Mouse (Mus musculus) heart, embryonic 14.5 days (tissue): ENCODE measurements around the gene Bhlhe41. TPM values are rescaled to one million over a fixed set of nuclear protein-coding genes. Genes with fewer than 3 reads are reported as not detected.

Source experiments
- ATAC-seq: fragments of 200-750 bp; cut with Nextera tagmentation; 2 replicates; pipeline ENCODE4 v1.8.0; 2017; ENCODE audit warnings: low read depth, moderate TSS enrichment; ENCODE audit not compliant: insufficient number of reproducible peaks, insufficient read depth, low FRiP score
- H3K27ac ChIP-seq, 2 experiments: fragments of 200-500 bp in 1 of 2; fragments of 300-500 bp in 1 of 2; sonication (generic) in 1 of 2; replicated peaks in 1 of 2; 2 replicates each; pipeline ENCODE4 v1.5.1; 2012 to 2014; ENCODE audit warnings: low read depth in 2 of 2, low read length in 2 of 2, control low read depth in 1 of 2, mild to moderate bottlenecking in 1 of 2, mixed read lengths in 1 of 2; ENCODE audit not compliant: control insufficient read depth in 1 of 2, insufficient read depth in 1 of 2
- H3K27me3 ChIP-seq: fragments of 300-500 bp; sonication (generic); 2 replicates; pipeline ENCODE4 v1.6.1; 2014; ENCODE audit warnings: mild to moderate bottlenecking, low read length, control low read depth; ENCODE audit not compliant: control insufficient read depth, insufficient read depth
- H3K36me3 ChIP-seq: fragments of 300-500 bp; sonication (generic); 2 replicates; pipeline ENCODE4 v1.6.1; 2014; ENCODE audit warnings: mild to moderate bottlenecking, control low read depth, low read length, mixed read lengths; ENCODE audit not compliant: control insufficient read depth, insufficient read depth
- H3K4me1 ChIP-seq, 2 experiments: fragments of 200-500 bp in 1 of 2; fragments of 300-500 bp in 1 of 2; sonication (generic) in 1 of 2; 2 replicates each; pipeline ENCODE4 v1.6.1; 2012 to 2014; ENCODE audit warnings: low read length in 2 of 2, control low read depth in 1 of 2, mixed read lengths in 1 of 2; ENCODE audit not compliant: control insufficient read depth in 2 of 2, insufficient read depth in 2 of 2
- H3K4me2 ChIP-seq: fragments of 300-500 bp; sonication (generic); 2 replicates; pipeline ENCODE4 v1.6.1; 2014; ENCODE audit warnings: mild to moderate bottlenecking, low read length
- H3K4me3 ChIP-seq, 2 experiments: fragments of 200-500 bp in 1 of 2; fragments of 300-500 bp in 1 of 2; sonication (generic) in 1 of 2; 2 replicates each; pipeline ENCODE4 v1.5.1; 2012 to 2014; ENCODE audit warnings: low read length in 2 of 2, mild to moderate bottlenecking in 2 of 2, control low read depth in 1 of 2, low read depth in 1 of 2, moderate library complexity in 1 of 2; ENCODE audit not compliant: control insufficient read depth in 1 of 2, insufficient read depth in 1 of 2
- H3K9ac ChIP-seq: fragments of 300-500 bp; sonication (generic); 2 replicates; pipeline ENCODE4 v1.6.1; 2014; ENCODE audit warnings: mild to moderate bottlenecking, low read length
- H3K9me3 ChIP-seq: fragments of 300-500 bp; sonication (generic); 2 replicates; pipeline ENCODE4 v1.6.1; 2016; ENCODE audit warnings: low read length, control low read depth; ENCODE audit not compliant: control insufficient read depth
- WGBS: fragments of 180-500 bp; shearing (Covaris S2); extraction: QIAGEN DNeasy Blood & Tissue Kit; methylation state at CpG from one replicate; pipeline ENCODE4 v1.1.7; 2014; 5-methylcytosine and 5-hydroxymethylcytosine counted together
- polyA plus RNA-seq: library from polyadenylated mRNA; unstranded; fragments of >200 nt; fragmentation: Nextera tagmentation; extraction: Ambion mirVana; gene quantifications from 2 replicates; pipeline ENCODE4 v1.2.1, GENCODE M21; 2014

Bhlhe41 gene
- polyA plus RNA-seq, result 6.6 and 8.6 TPM in 2 replicates

DNA sequence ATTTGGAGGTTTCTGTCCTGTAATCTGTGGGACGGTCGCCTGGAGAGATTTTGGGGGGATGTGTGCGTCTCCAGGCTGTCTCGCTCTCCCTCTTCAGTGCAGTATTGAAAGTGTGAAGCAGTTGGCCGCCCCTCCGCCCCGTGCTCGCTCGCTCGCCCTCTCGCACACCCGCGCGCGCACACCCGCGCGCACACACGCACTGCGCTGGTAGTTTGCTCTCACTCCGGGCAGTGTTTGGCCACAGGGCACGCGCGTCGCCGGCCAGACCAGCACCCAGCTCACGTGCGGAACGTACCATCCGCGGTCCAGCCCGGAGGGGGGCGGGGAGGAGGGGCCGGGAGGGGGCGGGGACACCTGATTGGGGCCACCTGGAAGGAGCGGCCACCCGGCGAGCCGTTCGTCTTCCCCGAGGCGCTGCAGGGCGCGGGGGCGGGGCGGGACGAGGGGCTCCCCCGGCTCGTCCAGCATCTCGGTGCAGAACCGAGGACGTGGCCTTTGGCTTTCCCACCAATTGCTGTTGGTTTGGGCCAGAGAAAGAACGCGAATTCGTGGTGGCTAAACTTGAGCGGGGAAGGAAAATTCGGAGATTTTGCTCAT lies at the start of gene Bhlhe41:
Gene Bhlhe41 (minus strand): TSS at position 270 of the 597 bp plus-strand sequence.
- no peaks in the 10 kb centered on the region for H3K36me3 ChIP-seq
- no peaks in the 10 kb centered on the region for H3K9me3 ChIP-seq
- peaks cover 4 to 29% of the 10 kb centered on the region in 2 experiments; a peak in 3 of 4 replicates for H3K4me1 ChIP-seq
- H3K27ac ChIP-seq, result peak within 1 kb of the TSS; percentile 87 to 91
- H3K4me2 ChIP-seq, result peak within 1 kb of the TSS; percentile 99
- ATAC-seq, result peak; percentile 57
- H3K4me3 ChIP-seq, result peak within 1 kb of the TSS; percentile 63 to 74
- 1% methylated on average over 55 of the region's 57 CpGs for WGBS
- H3K9ac ChIP-seq, result peak within 1 kb of the TSS; percentile 89
- peaks cover 8% of the 10 kb centered on the region for H3K27me3 ChIP-seq

DNA sequence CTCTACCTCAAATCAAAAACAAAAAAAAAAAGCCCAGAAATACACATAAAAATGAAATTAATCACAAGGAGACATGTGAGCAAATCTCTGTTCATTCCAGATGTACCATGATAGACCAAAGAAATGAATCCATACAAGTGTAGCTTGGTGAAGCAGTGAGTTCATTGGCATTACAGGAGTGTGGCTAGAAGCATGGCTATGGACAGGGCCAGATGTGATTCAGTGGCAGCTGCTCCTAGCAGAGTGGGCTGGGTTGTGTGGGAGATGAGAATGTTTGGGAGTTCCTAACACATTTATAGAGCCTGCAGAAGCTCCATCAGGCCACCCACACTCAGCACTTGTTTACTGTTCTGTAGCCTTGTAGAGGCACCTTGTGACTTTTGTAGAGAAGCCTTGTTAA lies 46.9 kb upstream of the Bhlhe41 start:
- no peaks in the 10 kb centered on the region for H3K27me3 ChIP-seq
- ATAC-seq, result no peak
- H3K27ac ChIP-seq, result no peak overlapping the region
- H3K9ac ChIP-seq, result no peak overlapping the region
- no peaks in the 10 kb centered on the region for H3K36me3 ChIP-seq
- H3K4me1 ChIP-seq, result no peaks in the 10 kb centered on the region
- no peak overlapping the region for H3K4me3 ChIP-seq
- H3K4me2 ChIP-seq, result no peak overlapping the region
- no peaks in the 10 kb centered on the region for H3K9me3 ChIP-seq

DNA sequence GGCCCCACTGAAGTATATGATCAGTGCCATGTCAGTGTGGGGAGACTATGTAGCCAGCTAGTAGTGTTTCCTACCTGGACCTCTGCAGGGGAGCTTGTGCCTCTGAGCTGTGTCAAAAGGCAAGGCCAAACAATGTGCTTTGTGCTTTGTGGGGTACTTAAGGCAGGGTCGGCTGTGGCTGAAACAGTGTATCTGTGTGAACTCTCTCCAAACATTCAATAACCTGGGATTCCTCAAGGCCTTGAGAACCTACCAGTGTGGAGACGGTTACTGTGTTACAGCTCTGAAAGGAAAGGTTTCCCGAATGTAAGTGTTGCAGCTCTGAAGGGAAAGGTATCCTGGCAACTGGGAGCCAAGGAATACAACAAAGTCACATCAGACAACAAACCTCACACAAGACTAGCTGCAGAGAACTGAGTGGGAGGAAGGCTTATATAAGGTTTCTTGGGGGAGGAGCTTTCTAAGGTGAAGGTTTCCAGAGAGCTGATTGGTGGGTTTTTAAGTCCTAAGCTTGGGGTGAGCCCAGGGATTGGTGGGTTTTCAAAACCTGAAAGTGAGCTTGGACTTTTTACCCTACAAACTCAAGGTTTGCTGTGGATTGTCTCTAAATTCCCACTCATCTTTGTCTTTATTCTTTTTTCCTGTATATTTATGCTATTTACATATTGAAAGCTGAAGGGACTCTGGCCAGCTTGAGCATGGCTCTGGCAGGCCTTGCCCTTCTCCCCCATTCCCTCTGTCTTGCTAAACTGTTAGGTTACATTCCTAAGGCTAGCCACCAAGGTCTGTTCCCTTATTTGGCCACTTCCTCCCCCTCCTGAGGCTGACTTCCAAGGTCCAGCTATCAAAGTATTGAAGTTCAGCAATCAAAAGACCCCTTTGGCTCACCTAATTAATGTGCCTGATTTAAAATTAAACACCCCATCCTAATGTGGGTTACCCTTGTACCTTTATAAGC lies 45.4 kb upstream of the Bhlhe41 start:
- no peak for ATAC-seq

DNA sequence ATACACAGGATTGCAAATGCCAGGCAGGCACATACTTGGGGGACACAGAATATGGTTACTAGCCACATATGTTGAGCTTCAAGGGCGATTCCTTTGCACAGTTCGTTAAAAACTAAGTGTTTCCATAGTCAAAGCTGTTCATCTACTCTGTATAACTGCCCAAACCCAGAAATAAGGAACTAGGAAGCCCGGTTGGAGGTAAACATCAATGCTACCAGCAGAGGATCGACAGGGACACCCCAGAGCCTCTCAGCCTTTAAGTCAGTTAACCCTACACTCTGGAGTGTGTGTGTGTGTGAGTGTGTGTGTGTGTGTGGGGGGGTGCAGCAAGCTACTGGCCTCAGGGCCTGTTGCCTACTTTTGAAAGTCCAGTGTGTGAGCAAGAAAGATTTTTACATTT lies 44.6 kb upstream of the Bhlhe41 start:
- H3K4me1 ChIP-seq, result peaks cover 0 to 5% of the 10 kb centered on the region in 2 experiments; a peak in 3 of 4 replicates
- no peak overlapping the region for H3K4me3 ChIP-seq
- H3K27me3 ChIP-seq, result no peaks in the 10 kb centered on the region
- WGBS, result 79% methylated on average over 4 of the region's 4 CpGs
- no peaks in the 10 kb centered on the region for H3K36me3 ChIP-seq
- no peak overlapping the region for H3K4me2 ChIP-seq
- ATAC-seq, result no peak
- no peak overlapping the region for H3K9ac ChIP-seq
- H3K27ac ChIP-seq, result no peak overlapping the region
- no peaks in the 10 kb centered on the region for H3K9me3 ChIP-seq

More for the DNA sequence above, 45.4 kb upstream of the Bhlhe41 start:
- Histone ChIP-seq H3K27ac (no peak overlapping the region), H3K9me3 (no peaks in the 10 kb centered on the region), H3K9ac (no peak overlapping the region), H3K36me3 (no peaks in the 10 kb centered on the region), H3K4me3 (no peak overlapping the region), H3K4me2 (no peak overlapping the region), H3K4me1 (peaks cover 0 to 5% of the 10 kb centered on the region in 2 experiments; a peak in 3 of 4 replicates), H3K27me3 (no peaks in the 10 kb centered on the region)
- WGBS, result 67% methylated on average over 3 of the region's 3 CpGs

DNA sequence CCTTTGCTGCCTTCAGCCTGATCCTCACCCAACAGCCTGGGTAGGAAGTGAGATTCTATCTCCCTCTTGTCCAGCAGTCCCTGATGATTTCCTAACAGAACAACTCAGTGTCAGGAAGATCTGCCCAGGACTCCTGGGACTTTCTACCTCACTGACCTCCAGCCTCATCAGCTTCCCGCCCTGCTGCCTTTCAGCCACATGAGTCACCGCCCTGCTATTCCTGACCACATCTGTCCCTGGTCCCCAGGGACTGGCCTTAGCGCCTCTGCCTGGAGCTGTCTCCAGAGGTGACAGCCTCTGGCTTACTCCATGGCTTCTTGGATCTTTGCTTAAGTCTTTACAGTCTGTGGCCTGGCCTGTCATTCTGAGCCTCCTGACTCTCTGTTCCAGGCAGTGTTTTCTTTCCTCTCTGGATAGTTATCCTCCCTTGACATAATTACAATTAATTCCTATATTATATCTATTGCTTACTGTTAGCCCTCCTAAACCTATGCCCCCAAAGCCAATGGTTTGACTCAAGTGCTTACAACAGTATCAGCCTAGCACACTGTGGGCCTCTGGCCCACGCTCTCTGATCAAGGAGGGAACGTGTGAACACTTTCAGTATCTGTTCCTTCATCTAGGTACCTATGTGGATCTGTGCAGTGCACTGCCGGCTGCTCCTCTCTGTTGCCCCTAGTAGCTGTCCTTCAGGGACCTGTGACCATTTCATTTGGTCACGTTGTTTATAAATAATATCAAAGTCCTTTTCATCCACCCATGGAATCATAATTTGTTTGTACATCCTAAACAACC lies 40.9 kb upstream of the Bhlhe41 start:
- Histone ChIP-seq H3K9ac (no peak overlapping the region), H3K9me3 (no peaks in the 10 kb centered on the region), H3K36me3 (no peaks in the 10 kb centered on the region), H3K4me2 (no peak overlapping the region), H3K27ac (no peak overlapping the region), H3K4me1 (peaks cover 0 to 5% of the 10 kb centered on the region in 2 experiments; a peak in 3 of 4 replicates), H3K27me3 (no peaks in the 10 kb centered on the region), H3K4me3 (no peak overlapping the region)
- 40% methylated on average over 7 of the region's 7 CpGs for WGBS
- ATAC-seq, result no peak

DNA sequence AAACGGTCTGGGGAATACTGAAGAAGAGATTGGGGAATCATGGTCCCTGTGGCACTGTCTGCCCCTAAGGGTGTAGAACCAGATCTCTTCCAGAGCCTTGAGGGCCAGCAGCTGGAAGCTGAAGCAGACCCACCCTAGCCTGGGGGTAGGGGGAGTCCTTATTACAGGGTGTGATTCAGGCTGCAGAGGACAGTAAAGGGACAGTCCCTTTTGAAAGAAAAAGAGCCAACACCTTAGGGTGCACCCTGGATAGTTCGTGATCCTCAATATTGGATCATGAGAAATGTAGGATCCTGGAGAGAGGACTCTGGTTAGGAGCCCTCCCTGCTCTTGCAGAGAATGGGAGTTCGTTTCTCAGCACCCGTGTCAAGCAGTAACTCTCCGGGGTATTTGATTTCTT lies 39.3 kb upstream of the Bhlhe41 start:
- Histone ChIP-seq H3K27ac (no peak overlapping the region), H3K36me3 (no peaks in the 10 kb centered on the region), H3K27me3 (no peaks in the 10 kb centered on the region), H3K9me3 (no peaks in the 10 kb centered on the region), H3K4me1 (peaks cover 0 to 5% of the 10 kb centered on the region in 2 experiments; a peak in 3 of 4 replicates), H3K9ac (no peak overlapping the region), H3K4me2 (no peak overlapping the region), H3K4me3 (no peak overlapping the region)
- ATAC-seq, result no peak
- 84% methylated on average over 5 of the region's 5 CpGs for WGBS

DNA sequence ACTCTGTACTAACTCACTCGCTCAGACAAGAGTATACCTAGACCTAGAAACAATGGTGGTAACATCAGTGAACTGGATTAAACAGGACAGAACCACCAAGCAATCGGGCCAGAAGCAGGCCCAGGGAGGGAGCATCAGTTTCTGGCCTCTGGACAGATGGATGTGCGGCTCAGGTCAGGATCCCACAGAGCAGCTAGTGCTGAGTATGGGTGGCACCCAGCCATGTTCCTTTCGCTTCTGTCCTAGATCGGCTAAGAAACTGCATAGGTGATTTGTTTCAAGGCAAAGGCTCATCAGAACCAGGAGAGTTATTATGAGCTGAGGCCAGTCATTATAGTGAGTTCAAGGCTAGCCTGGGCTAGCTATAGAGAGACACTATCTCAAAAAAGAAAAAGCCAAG lies 38.8 kb upstream of the Bhlhe41 start:
- no peak for ATAC-seq
- peaks cover 0 to 5% of the 10 kb centered on the region in 2 experiments; a peak in 3 of 4 replicates for H3K4me1 ChIP-seq
- WGBS, result 91% methylated on average over 5 of the region's 5 CpGs

More for the DNA sequence above, 38.8 kb upstream of the Bhlhe41 start:
- Histone ChIP-seq H3K9me3 (no peaks in the 10 kb centered on the region), H3K36me3 (no peaks in the 10 kb centered on the region), H3K4me2 (no peak overlapping the region), H3K9ac (no peak overlapping the region), H3K27ac (no peak overlapping the region), H3K4me3 (no peak overlapping the region), H3K27me3 (no peaks in the 10 kb centered on the region)
